14 mouse cellular contexts compared by ENCODE assay signal in genomic region chr5:124208030-124208429, GRCm38 (mm10). TPM values are rescaled to one million over a fixed set of nuclear protein-coding genes. Genes with fewer than 3 reads are reported as not detected.
A peak's percentile ranks its signal among the peaks of the same experiment; 100 is the strongest.
DNase-seq lines count a peak whose midpoint lies in the region; ATAC-seq and TF ChIP-seq lines count a peak whose summit lies in the region.
"Had no signal": no experiment of that assay in that cellular context is flagged by ENCODE, and none has a peak within 500 bp of the region (broad histone marks: within the 10 kb centered on the region; RNA-seq: fewer than 3 reads in every experiment).

No protein-coding gene starts in this region.

- no peak for TF ChIP-seq EP300 in heart, postnatal 0 days (IDR thresholded peaks at IDR 0.05; ENCODE audit: low read depth)

- H3K27ac ChIP-seq in hindbrain, embryonic 10.5 days = peak overlapping the region; percentile 67
- H3K27ac ChIP-seq in hindbrain, embryonic 12.5 days = no peak overlapping the region; the same call in 1 of the 2 replicates
- 0 out of 2 replicates have a peak overlapping the region, but pooled peaks have one; percentile 67 for H3K27ac ChIP-seq in lung, embryonic 15.5 days
- H3K27ac ChIP-seq in heart, postnatal 0 days (ENCODE audit: low read depth) = peak overlapping the region; percentile 96
- H3K27ac ChIP-seq: intestine, embryonic 15.5 days; liver, embryonic 15.5 days had no signal

- DNase-seq in cerebellum, postnatal 10 days = peak; percentile 49
- no peak for DNase-seq in cerebellum, postnatal 4 days (ENCODE audit: low spot score in 2 of 2)
- DNase-seq in hindbrain, embryonic 10.5 days (ENCODE audit: low spot score) = no peak
- DNase-seq in lung, adult 2 months = no peak
- DNase-seq in heart, postnatal 0 days (ENCODE audit: low spot score) = no peak
- DNase-seq in spleen, postnatal 4 days (ENCODE audit: low spot score in 2 of 2) = no peak
- DNase-seq: cerebellum, adult 18-20 months had no signal

- H3K4me3 ChIP-seq in hindbrain, embryonic 10.5 days = no peak overlapping the region
- no peak overlapping the region for H3K4me3 ChIP-seq in hindbrain, embryonic 12.5 days
- H3K4me3 ChIP-seq in lung, embryonic 15.5 days = no peak overlapping the region
- no peak overlapping the region for H3K4me3 ChIP-seq in lung, adult 2 months (replicated peaks; ENCODE audit: extremely low read depth, low read depth, low read length)
- H3K4me3 ChIP-seq in heart, postnatal 0 days (ENCODE audit: low read depth, low read length) = no peak overlapping the region
- H3K4me3 ChIP-seq: erythroblast, embryonic 14.5 days; intestine, embryonic 15.5 days; liver, embryonic 15.5 days; megakaryocyte, embryonic 14.5 days; myocyte had no signal

- H3K4me2 ChIP-seq in hindbrain, embryonic 12.5 days (replicated peaks) = no peak overlapping the region
- no peak overlapping the region for H3K4me2 ChIP-seq in lung, embryonic 15.5 days
- no peak overlapping the region for H3K4me2 ChIP-seq in heart, postnatal 0 days (ENCODE audit: low read depth, low read length)
- H3K4me2 ChIP-seq: intestine, embryonic 15.5 days had no signal

- peaks cover 67% of the 10 kb centered on the region for H3K4me1 ChIP-seq in hindbrain, embryonic 10.5 days (replicated peaks)
- peaks cover 45% of the 10 kb centered on the region for H3K4me1 ChIP-seq in hindbrain, embryonic 12.5 days
- H3K4me1 ChIP-seq in lung, embryonic 15.5 days = peaks cover 50% of the 10 kb centered on the region
- H3K4me1 ChIP-seq in lung, adult 2 months (ENCODE audit: control insufficient read depth, insufficient read depth, low read length) = peaks cover 50% of the 10 kb centered on the region
- H3K4me1 ChIP-seq in heart, postnatal 0 days (ENCODE audit: control insufficient read depth, insufficient read depth) = peaks cover 87% of the 10 kb centered on the region

- no peaks in the 10 kb centered on the region for H3K36me3 ChIP-seq in hindbrain, embryonic 10.5 days
- H3K36me3 ChIP-seq in hindbrain, embryonic 12.5 days = no peaks in the 10 kb centered on the region
- H3K36me3 ChIP-seq in lung, embryonic 15.5 days = no peaks in the 10 kb centered on the region
- H3K36me3 ChIP-seq in heart, postnatal 0 days (replicated peaks; ENCODE audit: control insufficient read depth, insufficient read depth, low read length) = no peaks in the 10 kb centered on the region
- H3K36me3 ChIP-seq: intestine, embryonic 15.5 days; liver, embryonic 15.5 days had no signal

- H3K9ac ChIP-seq in hindbrain, embryonic 12.5 days = no peak overlapping the region
- H3K9ac ChIP-seq in lung, embryonic 15.5 days = no peak overlapping the region
- H3K9ac ChIP-seq in heart, postnatal 0 days (replicated peaks; ENCODE audit: low read depth, low read length) = no peak overlapping the region
- H3K9ac ChIP-seq: intestine, embryonic 15.5 days; liver, embryonic 15.5 days had no signal

- no peak for TF ChIP-seq POLR2A in lung, adult 2 months (IDR thresholded peaks at IDR 0.05; ENCODE audit: borderline replicate concordance, extremely low read depth, low read depth, low read length)

- TF ChIP-seq CTCF in lung, adult 2 months (IDR thresholded peaks at IDR 0.05; ENCODE audit: insufficient read depth, low read length) = no peak
- TF ChIP-seq CTCF in heart, postnatal 0 days (IDR thresholded peaks at IDR 0.05; ENCODE audit: low read depth) = no peak

- 80% methylated on average over 8 of the region's 8 CpGs for WGBS in hindbrain, embryonic 10.5 days
- 85% methylated on average over 8 of the region's 8 CpGs for WGBS in hindbrain, embryonic 12.5 days
- WGBS in lung, embryonic 15.5 days = 72% methylated on average over 8 of the region's 8 CpGs
- 51% methylated on average over 8 of the region's 8 CpGs for WGBS in lung, adult 2 months
- WGBS in heart, postnatal 0 days = 43% methylated on average over 8 of the region's 8 CpGs

- ATAC-seq in hindbrain, embryonic 12.5 days (ENCODE audit: low FRiP score) = no peak
- ATAC-seq in lung, embryonic 15.5 days (ENCODE audit: borderline replicate concordance, extremely low read depth, low FRiP score, low TSS enrichment) = no peak
- ATAC-seq in heart, postnatal 0 days (ENCODE audit: insufficient read depth, low read depth) = no peak
- ATAC-seq: intestine, embryonic 15.5 days had no signal

- no peaks in the 10 kb centered on the region for H3K27me3 ChIP-seq in hindbrain, embryonic 10.5 days (ENCODE audit: insufficient read depth, poor library complexity, severe bottlenecking)
- H3K27me3 ChIP-seq in hindbrain, embryonic 12.5 days = no peaks in the 10 kb centered on the region; the same call in 1 of the 2 replicates
- H3K27me3 ChIP-seq in lung, embryonic 15.5 days = no peaks in the 10 kb centered on the region
- H3K27me3 ChIP-seq in heart, postnatal 0 days (ENCODE audit: control insufficient read depth, insufficient read depth, low read length) = no peaks in the 10 kb centered on the region
- H3K27me3 ChIP-seq: intestine, embryonic 15.5 days; liver, embryonic 15.5 days; megakaryocyte, embryonic 14.5 days had no signal

- H3K9me3 ChIP-seq in hindbrain, embryonic 10.5 days = no peaks in the 10 kb centered on the region
- H3K9me3 ChIP-seq in hindbrain, embryonic 12.5 days (replicated peaks) = no peaks in the 10 kb centered on the region
- no peaks in the 10 kb centered on the region for H3K9me3 ChIP-seq in lung, embryonic 15.5 days
- no peaks in the 10 kb centered on the region for H3K9me3 ChIP-seq in heart, postnatal 0 days (replicated peaks; ENCODE audit: control insufficient read depth, low read length)
- H3K9me3 ChIP-seq: intestine, embryonic 15.5 days; liver, embryonic 15.5 days; megakaryocyte, embryonic 14.5 days had no signal

RNA-seq across cellular contexts. Expression of gene Pitpnm2, which starts 41.5 kb away (rescaled TPM):
- 3.2 and 3.6 TPM in 2 replicates for polyA plus RNA-seq in hindbrain, embryonic 10.5 days (2016; fragmentation: Nextera tagmentation; extraction: Ambion mirVana)
- polyA plus RNA-seq in hindbrain, embryonic 12.5 days (2016; fragmentation: Nextera tagmentation; extraction: Ambion mirVana) = 6.9 and 7.0 TPM in 2 replicates
- 6.2 and 6.7 TPM in 2 replicates for polyA plus RNA-seq in lung, embryonic 15.5 days (2015; fragmentation: Nextera tagmentation; extraction: Ambion mirVana)
- polyA plus RNA-seq in lung, adult 2 months (2012; rRNA removed) = 122 and 163 TPM in 2 replicates
- 17.1 and 28.6 TPM in 2 replicates for total RNA-seq in heart, postnatal 0 days (2014; rRNA removed; ENCODE audit: low replicate concordance)
- polyA plus RNA-seq in heart, postnatal 0 days (2015; fragmentation: Nextera tagmentation; extraction: Ambion mirVana) = 3.1 and 3.2 TPM in 2 replicates

Comparison
In these comparisons a context has a peak if more than half of its experiments do, and no peak if none do; other contexts are left out.
1. DNase-seq: peak in cerebellum, postnatal 10 days (2 of 2); none in cerebellum, postnatal 4 days (0 of 2), hindbrain, embryonic 10.5 days (single experiment), lung, adult 2 months (single experiment), heart, postnatal 0 days (single experiment) and spleen, postnatal 4 days (0 of 2).
2. RNA of gene Pitpnm2, which starts 41.5 kb away (polyA plus RNA-seq): 122 to 163 TPM in lung, adult 2 months; 6.9 to 7.0 TPM in hindbrain, embryonic 12.5 days, 6.2 to 6.7 TPM in lung, embryonic 15.5 days, 3.2 to 3.6 TPM in hindbrain, embryonic 10.5 days and 3.1 to 3.2 TPM in heart, postnatal 0 days; every median in the first group is over 10 times any median in the second.